Mouse (Mus musculus) thymus, adult 2 months (tissue): ENCODE measurements around the gene Plekha8. TPM values are rescaled to one million over a fixed set of nuclear protein-coding genes. Genes with fewer than 3 reads are reported as not detected.

Experiments used
- DNase-seq: peaks from one replicate; pipeline ENCODE4 v3.0.0; 2021
- H3K27ac ChIP-seq: fragments of 200-500 bp; 2 replicates; pipeline ENCODE4 v1.5.1; 2012; ENCODE audit warnings: low read length, control low read depth; ENCODE audit not compliant: control insufficient read depth, insufficient read depth
- H3K27me3 ChIP-seq: fragments of 200-500 bp; 2 replicates; pipeline ENCODE4 v1.6.1; 2012; ENCODE audit warnings: mild to moderate bottlenecking, low read length, moderate library complexity, mixed read lengths; ENCODE audit not compliant: control insufficient read depth, insufficient read depth
- H3K36me3 ChIP-seq: fragments of 200-500 bp; 2 replicates; pipeline ENCODE4 v1.6.1; 2012; ENCODE audit warnings: mild to moderate bottlenecking, low read length, moderate library complexity; ENCODE audit not compliant: control insufficient read depth, insufficient read depth
- H3K4me1 ChIP-seq: fragments of 200-500 bp; replicated peaks from 2 replicates; pipeline ENCODE4 v1.6.1; 2012; ENCODE audit warnings: low read length; ENCODE audit not compliant: control insufficient read depth, insufficient read depth
- H3K4me3 ChIP-seq: fragments of 200-500 bp; 2 replicates; pipeline ENCODE4 v1.5.1; 2012; ENCODE audit warnings: mild to moderate bottlenecking, low read length, control low read depth, moderate library complexity; ENCODE audit not compliant: control insufficient read depth, insufficient read depth
- CTCF ChIP-seq: fragments of 200-500 bp; IDR thresholded peaks from 2 replicates; pipeline ENCODE4 v1.5.1; 2012; ENCODE audit warnings: mild to moderate bottlenecking, control low read depth, low read length, moderate library complexity, borderline replicate concordance; ENCODE audit not compliant: control insufficient read depth, poor library complexity, insufficient read depth; ENCODE audit errors: extremely low read depth
- POLR2A ChIP-seq: fragments of 200-500 bp; IDR thresholded peaks from 2 replicates; pipeline ENCODE4 v1.6.1; 2012; ENCODE audit warnings: mild to moderate bottlenecking, low read length, control low read depth, moderate library complexity; ENCODE audit not compliant: control insufficient read depth, poor library complexity, insufficient read depth; ENCODE audit errors: extremely low read depth
- WGBS: fragments of 180-500 bp; shearing (Covaris S2); methylation state at CpG from one replicate; pipeline ENCODE4 v1.1.7; 2018; 5-methylcytosine and 5-hydroxymethylcytosine counted together
- polyA plus RNA-seq: library from polyadenylated mRNA; depleted of rRNA; stranded (reverse); fragments of >200 nt; gene quantifications from 2 replicates; pipeline ENCODE4 v1.2.3, GENCODE M21; 2012

Plekha8 gene
- polyA plus RNA-seq, 1 experiment = 0.94 TPM

DNA sequence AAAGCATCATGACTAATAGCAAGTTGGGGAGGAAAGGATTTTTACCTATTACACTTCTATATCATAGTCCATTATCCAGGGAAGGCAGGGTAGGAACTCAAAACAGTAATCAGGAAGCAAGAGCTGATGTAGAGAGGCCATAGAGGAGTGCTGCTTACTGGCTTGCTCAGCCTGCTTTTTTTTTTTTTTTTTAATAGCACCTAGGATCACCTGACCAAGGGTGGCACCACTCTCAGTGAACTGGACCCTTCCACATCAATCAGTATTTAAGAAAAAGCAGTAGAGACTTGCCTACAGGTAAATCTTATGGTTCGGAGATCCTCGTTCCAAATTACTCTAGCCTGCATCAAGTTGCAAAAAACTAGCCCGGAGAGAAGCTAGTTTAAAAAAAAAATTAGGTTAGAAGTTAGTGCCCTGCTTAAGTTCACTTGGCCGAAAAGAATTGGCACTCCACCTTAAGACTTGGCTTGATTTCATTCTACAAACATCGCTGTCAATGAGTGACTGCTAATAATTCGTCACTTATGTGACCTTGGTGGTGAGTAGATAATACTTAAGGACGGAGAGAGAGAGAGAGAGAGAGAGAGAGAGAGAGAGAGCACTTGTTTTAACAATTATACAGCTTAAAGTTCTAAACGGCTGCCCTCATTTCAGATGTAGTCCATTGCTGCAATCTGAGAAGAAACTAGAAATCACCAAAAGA is 994 bp upstream of the Plekha8 start:
- no peaks in the 10 kb centered on the region for H3K36me3 ChIP-seq
- 60% methylated on average over 8 of the region's 8 CpGs for WGBS
- H3K4me1 ChIP-seq = peaks cover 3% of the 10 kb centered on the region
- peaks cover 17% of the 10 kb centered on the region for H3K27me3 ChIP-seq
- no peak for TF ChIP-seq CTCF
- no peak for TF ChIP-seq POLR2A
- H3K27ac ChIP-seq = no peak overlapping the region
- no peak for DNase-seq
- H3K4me3 ChIP-seq = no peak overlapping the region

DNA sequence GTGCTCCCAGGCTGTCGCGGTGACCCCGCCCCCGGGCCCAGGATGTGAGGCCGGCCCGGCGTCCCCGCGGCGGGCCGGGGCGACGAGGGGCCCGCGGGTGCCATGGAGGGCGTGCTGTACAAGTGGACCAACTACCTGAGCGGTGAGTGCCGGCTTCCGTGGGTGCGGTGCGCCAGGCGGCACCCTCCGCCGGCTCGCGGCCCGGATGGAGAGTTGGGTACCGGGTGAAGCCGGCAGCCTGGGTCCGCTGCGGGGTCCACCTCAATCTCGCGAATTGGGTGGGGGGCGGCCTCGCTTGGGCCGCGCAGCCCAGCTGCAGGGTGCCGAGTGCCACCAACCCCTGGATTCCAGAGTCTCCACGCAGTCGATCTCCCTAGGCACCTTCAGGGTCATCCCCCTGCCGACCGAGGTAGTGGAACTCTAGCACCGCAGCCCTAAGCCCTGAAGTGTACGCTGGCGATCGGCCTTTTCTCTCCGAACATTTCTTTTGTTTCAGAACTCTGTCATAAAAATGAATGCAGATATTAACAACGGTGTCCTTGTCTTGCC is 493 bp downstream of the Plekha8 start:
- 2% methylated on average over 47 of the region's 48 CpGs for WGBS
- Histone ChIP-seq H3K36me3 (no peaks in the 10 kb centered on the region), H3K4me1 (peaks cover 3% of the 10 kb centered on the region), H3K27me3 (peaks cover 17% of the 10 kb centered on the region), H3K4me3 (peak overlapping the region; percentile 61), H3K27ac (no peak overlapping the region)
- no peak for DNase-seq
- peak; percentile 14; the same call in 1 of the 2 replicates for TF ChIP-seq CTCF
- no peak for TF ChIP-seq POLR2A

DNA sequence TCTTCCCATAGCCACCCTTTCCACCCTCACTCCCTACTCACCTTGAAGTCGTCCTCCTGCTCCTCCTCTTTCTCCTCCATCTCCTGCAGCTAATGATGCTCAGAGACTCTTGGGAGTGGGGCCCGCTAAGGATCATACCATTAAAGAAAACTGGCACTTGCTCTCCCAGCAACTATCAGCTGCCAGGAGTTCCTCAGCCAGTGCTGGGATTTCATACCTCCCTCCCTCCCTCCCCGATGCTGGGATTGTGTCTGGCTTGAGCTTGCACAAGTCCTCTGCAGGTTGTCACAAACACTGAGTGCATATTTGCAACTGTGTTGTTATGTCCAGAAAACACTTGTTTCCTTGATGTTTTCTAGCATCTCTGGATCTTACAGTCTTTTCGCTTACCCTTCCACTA is 2.3 kb downstream of the Plekha8 start, which contains the start of gene Fkbp14:
Gene Fkbp14, minus strand, starts transcription at position 101 of the 400 bp plus-strand sequence.
- WGBS = 90% methylated on average over 4 of the region's 4 CpGs
- no peaks in the 10 kb centered on the region for H3K36me3 ChIP-seq
- peaks cover 3% of the 10 kb centered on the region for H3K4me1 ChIP-seq
- no peak for DNase-seq
- H3K27me3 ChIP-seq = peaks cover 17% of the 10 kb centered on the region
- H3K27ac ChIP-seq = no peak within 1 kb of the TSS
- H3K4me3 ChIP-seq = no peak within 1 kb of the TSS
- no peak for TF ChIP-seq CTCF

DNA sequence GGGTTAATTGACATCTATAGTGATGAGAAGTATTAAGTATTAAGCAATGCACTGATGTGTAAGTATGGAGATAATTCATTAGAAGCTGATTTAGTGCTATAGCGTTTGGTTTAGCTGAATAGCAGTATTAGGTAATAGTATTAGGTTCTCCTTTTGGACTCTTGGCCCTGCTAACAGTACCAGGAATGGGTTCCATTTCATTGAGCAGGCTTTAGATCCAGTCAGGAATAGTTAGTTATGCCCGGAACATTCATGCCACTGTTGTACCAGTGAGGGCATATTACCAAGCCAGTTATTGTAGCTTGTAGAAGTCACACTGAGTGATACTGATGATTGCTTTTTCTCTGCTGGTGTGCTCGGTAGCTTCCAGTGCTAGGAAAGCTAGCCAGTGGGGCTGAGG is 2.8 kb downstream of the Plekha8 start:
- H3K27ac ChIP-seq = no peak overlapping the region
- no peaks in the 10 kb centered on the region for H3K36me3 ChIP-seq

DNA sequence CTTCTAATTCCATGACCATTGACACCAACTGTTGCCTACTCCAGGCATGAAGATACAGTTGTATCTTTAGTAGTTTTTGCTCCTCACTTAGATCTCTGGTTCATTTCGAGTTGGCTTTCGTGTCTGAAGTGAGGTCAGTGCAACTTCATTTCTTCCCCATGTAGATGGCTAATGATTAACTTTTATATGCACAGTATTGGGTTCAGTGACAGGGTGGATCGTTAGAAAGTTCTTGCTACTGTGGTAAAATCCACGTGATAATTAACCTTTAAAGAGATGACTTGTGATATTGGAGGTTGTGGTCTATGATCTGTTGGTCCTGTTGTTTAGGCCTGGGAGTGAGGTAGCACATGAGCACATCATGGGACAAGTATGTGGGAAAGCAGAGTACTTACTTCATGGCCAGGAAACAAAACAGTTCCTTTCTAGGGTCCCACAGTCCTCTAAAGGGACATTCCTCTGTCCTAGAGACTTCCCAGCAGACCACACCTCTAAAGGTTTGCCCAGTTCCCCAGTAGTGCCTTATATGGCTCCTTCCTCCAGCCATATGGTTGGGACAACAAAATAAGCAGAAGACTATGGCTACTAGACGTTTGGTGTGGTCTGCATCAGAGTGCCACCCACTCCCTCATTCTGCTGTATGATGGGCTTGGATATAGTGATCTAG is 5.9 kb downstream of the Plekha8 start:
- no peaks in the 10 kb centered on the region for H3K36me3 ChIP-seq
- 81% methylated on average over 5 of the region's 5 CpGs for WGBS
- DNase-seq = no peak
- H3K27ac ChIP-seq = no peak overlapping the region
- H3K4me1 ChIP-seq = no peaks in the 10 kb centered on the region
- TF ChIP-seq CTCF = no peak
- peaks cover 3% of the 10 kb centered on the region for H3K27me3 ChIP-seq
- H3K4me3 ChIP-seq = no peak overlapping the region

More for the DNA sequence above, 2.8 kb downstream of the Plekha8 start:
- peaks cover 3% of the 10 kb centered on the region for H3K4me1 ChIP-seq
- H3K4me3 ChIP-seq = no peak overlapping the region
- TF ChIP-seq POLR2A = no peak
- TF ChIP-seq CTCF = no peak
- 94% methylated on average over 3 of the region's 3 CpGs for WGBS
- DNase-seq = no peak
- H3K27me3 ChIP-seq = peaks cover 17% of the 10 kb centered on the region

DNA sequence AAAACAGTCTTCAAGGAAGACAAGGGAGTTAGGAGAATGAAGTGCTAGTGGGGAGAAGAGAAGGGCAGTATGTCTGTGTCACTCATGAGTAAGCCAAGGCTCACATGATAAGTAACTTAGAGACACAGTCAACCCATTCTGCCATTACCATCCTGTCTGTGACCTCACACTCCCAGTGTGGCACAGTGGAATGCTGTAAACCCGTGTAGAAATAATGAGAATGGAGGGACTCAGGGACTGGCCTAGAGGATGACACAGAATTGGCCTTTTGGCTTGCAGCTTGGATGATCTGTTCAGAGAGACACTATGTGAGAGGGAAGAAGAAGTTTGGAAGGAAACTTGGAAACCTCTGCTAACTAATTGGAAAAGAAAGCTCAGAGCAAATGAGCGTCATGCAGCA is 8.0 kb downstream of the Plekha8 start:
- Histone ChIP-seq H3K27ac (no peak overlapping the region), H3K27me3 (no peaks in the 10 kb centered on the region), H3K4me3 (no peak overlapping the region), H3K4me1 (no peaks in the 10 kb centered on the region), H3K36me3 (no peaks in the 10 kb centered on the region)
- no peak for DNase-seq
- TF ChIP-seq POLR2A (no peak), CTCF (no peak)
- WGBS = 94% methylated on average over 2 of the region's 2 CpGs
